Mouse (Mus musculus) lung, postnatal 0 days (tissue): Measurements from ENCODE around the gene Olfr710.
"Not testable (repeated sequence)": the region's sequence is repeated elsewhere in the genome, so short reads cannot be mapped to it uniquely, and the experiment has no call there.

Experiments
- CTCF ChIP-seq: IDR thresholded peaks from 2 replicates; pipeline ENCODE4 v1.5.1; 2016; ENCODE audit warnings: antibody characterized with exemption, mild to moderate bottlenecking
- EP300 ChIP-seq: IDR thresholded peaks from 2 replicates; pipeline ENCODE4 v1.6.1; 2016; ENCODE audit warnings: antibody characterized with exemption, mild to moderate bottlenecking, control low read depth

GRCm38 (mm10) chr7:106920961-106921360, 27.2 kb downstream of the Olfr710 start:
- TF ChIP-seq CTCF, EP300: not testable (repeated sequence)
